Mouse (Mus musculus) gastrocnemius, adult 8-10 months (tissue): ENCODE measurements around the gene Fbxo8. TPM values are rescaled to one million over a fixed set of nuclear protein-coding genes. Genes with fewer than 3 reads are reported as not detected.

Experiments
- DNase-seq, 2 experiments: peaks; one replicate each; pipeline ENCODE4 v3.0.0; 2022; ENCODE audit warnings: low spot score in 2 of 2
- microRNA-seq: library from miRNA; unstranded; fragments of <30 nt; microRNA quantifications from one replicate; pipeline ENCODE4 v1.2.0, GENCODE M21; 2022
- total RNA-seq, 4 experiments: library from RNA; stranded (reverse); gene quantifications; 2 replicates each; pipeline ENCODE4 v1.2.4; 2022

The Fbxo8 gene
- total RNA-seq, 4 experiments from 2014 or later: 29.9 to 35.6 (median 32.8) TPM

GRCm38 (mm10) chr8:56611736-56612135 lies 60.8 kb downstream of the Fbxo8 start:
- no peak for DNase-seq

- no peak for DNase-seq
Measured at GRCm38 (mm10) chr8:56614235-56614634, 63.3 kb downstream of the Fbxo8 start.

- no peak for DNase-seq
Measured at GRCm38 (mm10) chr8:56615005-56615404, 64.1 kb downstream of the Fbxo8 start.

DNA sequence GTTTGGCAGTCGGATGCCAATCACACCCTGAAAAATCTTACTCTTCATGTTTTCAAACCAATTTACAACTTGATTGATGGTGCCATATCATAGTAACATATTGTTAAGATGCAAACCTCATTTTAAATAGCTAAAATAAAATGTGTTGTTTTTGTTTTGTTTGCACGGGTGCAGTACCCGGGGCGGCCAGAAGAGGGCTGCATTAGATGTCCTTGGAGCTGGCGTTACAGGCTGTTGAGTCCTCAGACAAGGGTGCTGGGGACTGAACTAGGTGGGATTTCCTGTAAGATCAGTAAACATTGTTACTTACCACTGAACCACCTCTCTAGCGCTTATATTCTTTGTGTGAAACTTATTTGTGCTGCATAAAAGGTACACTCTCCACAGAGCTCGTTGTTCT lies 65.4 kb downstream of the Fbxo8 start:
- no peak for DNase-seq

DNA sequence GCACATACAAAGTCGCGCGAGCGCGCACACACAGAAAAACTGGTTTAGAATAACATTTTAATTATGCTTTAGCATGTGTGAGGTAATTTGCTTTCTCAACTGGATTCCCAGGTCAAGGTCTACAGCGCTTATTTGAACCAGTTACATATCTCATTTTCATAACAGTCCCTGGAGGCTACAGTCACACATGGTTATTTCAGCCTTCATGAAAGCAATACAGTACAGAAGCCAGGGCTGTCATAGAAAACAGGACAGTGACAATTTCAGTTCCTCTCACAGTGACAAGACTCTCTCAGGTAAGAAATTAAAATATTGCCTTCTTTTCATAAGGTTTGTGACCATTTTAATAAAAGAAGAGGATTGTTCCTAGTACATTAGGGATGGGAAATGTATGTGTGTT lies 66.4 kb downstream of the Fbxo8 start:
- DNase-seq: no peak

DNA sequence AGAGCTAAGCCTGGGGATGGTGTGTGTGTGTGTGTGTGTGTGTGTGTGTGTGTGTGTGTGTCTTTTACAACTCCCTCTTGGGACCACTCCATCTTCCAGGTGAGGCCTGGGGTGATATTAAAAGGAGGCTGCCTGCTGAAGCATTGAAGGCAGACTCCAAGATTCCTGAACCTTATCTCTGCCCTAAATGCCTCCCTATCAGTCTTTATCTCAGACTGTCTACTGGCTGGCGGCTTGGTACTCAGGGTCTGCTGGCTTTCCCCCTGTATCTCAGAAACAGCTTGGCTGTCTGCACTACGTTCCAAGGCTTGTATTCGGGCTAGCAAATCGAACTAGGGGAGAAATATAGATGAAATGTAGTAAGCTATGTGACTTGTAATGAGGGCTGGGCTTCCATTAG lies 68.2 kb downstream of the Fbxo8 start:
- DNase-seq: no peak

- no peak for DNase-seq
Measured at GRCm38 (mm10) chr8:56619571-56619970, 68.7 kb downstream of the Fbxo8 start.

DNA sequence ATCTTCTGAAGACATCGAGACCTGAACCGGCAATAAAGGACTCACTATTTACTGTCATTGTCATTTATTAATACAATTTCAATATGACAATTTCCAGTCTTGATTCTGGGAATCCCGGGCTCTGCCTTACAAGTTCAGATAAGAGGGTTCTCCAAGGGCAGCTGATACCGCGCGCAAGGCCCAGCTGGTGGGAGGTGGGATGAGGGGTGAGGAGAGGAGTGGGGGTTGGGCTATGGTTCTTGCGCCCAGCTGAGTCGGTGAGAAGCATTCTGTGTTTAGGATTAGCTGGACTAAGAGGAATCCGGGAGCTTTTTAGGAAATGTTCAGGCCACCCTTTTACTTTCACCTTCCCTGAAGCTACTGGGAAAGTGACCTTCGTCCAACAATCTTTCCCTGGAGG lies 69.8 kb downstream of the Fbxo8 start:
- no peak for DNase-seq

DNA sequence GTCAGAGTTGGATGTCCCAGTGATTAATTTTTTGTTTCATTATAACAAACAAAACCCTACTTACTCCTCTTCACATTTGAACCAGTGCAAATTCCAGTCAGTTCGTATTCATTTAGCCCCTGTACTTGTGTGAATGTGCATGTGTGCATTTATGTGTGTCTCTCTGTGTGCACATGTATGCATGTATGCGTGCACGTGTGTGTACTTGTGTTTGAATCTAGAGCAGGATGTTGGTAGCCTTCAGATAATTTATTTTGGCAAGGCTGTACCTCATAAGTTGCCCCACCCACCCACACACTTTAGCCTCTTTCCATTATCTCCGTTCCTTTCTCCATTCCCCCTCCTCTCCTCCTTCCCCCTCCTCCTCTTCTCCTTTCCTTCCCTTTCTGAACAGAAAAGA lies 70.2 kb downstream of the Fbxo8 start:
- no peak for DNase-seq

DNA sequence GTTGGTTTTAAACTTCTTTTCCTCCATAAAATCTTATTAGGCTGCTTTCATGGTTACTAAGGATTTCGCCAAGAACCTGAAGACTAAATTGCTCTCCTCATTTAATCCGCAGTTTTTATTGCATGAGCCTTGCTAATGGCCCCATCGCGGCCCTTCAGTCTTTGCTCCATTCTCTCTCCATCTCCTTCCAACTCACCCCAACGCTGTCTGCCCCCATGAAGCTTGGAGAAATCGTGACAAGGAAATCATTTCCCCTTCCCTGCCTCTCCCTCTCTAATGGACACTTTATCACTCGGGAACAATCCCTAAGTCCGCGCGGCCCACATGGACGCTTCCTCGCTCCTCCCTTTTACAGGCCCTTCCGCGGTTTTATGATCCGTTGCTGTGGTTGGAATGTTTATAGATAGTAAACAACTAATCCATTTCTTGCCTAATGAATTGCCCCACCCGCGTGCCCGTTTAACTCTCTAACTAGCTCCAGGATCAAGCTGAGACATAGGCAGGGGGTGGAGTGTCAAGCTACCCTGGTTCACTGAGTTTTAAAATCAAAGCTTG lies 71.7 kb downstream of the Fbxo8 start:
- DNase-seq: no peak

DNA sequence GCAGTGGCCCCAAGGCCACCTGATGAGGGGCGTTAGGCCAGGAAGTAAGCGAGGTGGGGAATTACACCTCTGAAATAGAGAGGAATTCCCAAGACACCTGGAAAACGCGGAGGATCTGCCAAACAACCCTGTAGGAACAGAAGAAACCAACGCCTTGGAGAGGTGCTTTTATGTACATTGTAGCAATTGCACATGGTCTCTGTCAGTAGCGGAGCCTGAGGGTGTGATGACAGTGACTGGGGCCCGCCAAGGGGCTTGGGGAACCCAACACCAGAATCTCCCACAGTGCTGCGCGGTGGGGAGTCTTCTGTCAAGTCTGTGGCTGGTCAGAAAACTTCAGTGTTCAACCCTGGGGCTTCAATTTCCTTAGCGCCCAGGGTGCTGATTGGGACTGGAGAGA lies 72.5 kb downstream of the Fbxo8 start:
- DNase-seq: no peak

DNA sequence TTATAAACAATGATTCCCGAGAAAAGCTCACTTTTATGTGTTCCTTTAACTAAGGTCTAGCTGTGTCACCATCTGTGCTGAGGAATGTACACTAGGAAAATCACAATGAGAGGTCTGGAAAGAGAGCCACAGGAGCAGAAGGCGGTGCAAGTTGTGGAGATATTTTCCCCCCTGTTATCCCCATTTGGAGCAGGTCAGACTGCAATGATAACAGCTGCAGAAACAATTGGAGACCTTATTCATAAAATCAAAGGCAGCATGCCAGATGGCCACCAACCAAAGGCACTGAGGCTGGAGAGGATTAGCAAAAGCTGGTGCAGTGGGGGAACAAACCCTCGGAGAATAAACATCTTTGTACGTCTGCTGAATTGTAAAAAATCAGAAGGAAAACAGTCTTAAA lies 78.3 kb downstream of the Fbxo8 start:
- DNase-seq: no peak

- no peak for DNase-seq
Measured at GRCm38 (mm10) chr8:56639277-56639676, 88.4 kb downstream of the Fbxo8 start.

Small RNA genes lying within 50 kb of the gene (microRNA-seq; reads per million reads assigned to microRNA genes)
- not detected for gene Gm25992

Other genes starting within 250 kb of the Fbxo8 start
- 10 to 100 TPM in 1 of 4 experiments, 1 to 10 TPM in 3; 7.0 to 11.6 (median 8.8) TPM for gene Cep44, start within 50 bp of the Fbxo8 start, total RNA-seq